Mouse (Mus musculus) thymus, adult 2 months (tissue): Measurements from ENCODE around the gene Hoxc9. TPM values are rescaled to one million over a fixed set of nuclear protein-coding genes. Genes with fewer than 3 reads are reported as not detected.

ENCODE experiments used
- DNase-seq: peaks from one replicate; pipeline ENCODE4 v3.0.0; 2021
- H3K27ac ChIP-seq: fragments of 200-500 bp; 2 replicates; pipeline ENCODE4 v1.5.1; 2012; ENCODE audit warnings: low read length, control low read depth; ENCODE audit not compliant: control insufficient read depth, insufficient read depth
- H3K27me3 ChIP-seq: fragments of 200-500 bp; 2 replicates; pipeline ENCODE4 v1.6.1; 2012; ENCODE audit warnings: mild to moderate bottlenecking, low read length, moderate library complexity, mixed read lengths; ENCODE audit not compliant: control insufficient read depth, insufficient read depth
- H3K36me3 ChIP-seq: fragments of 200-500 bp; 2 replicates; pipeline ENCODE4 v1.6.1; 2012; ENCODE audit warnings: mild to moderate bottlenecking, low read length, moderate library complexity; ENCODE audit not compliant: control insufficient read depth, insufficient read depth
- H3K4me1 ChIP-seq: fragments of 200-500 bp; replicated peaks from 2 replicates; pipeline ENCODE4 v1.6.1; 2012; ENCODE audit warnings: low read length; ENCODE audit not compliant: control insufficient read depth, insufficient read depth
- H3K4me3 ChIP-seq: fragments of 200-500 bp; 2 replicates; pipeline ENCODE4 v1.5.1; 2012; ENCODE audit warnings: mild to moderate bottlenecking, low read length, control low read depth, moderate library complexity; ENCODE audit not compliant: control insufficient read depth, insufficient read depth
- CTCF ChIP-seq: fragments of 200-500 bp; IDR thresholded peaks from 2 replicates; pipeline ENCODE4 v1.5.1; 2012; ENCODE audit warnings: mild to moderate bottlenecking, control low read depth, low read length, moderate library complexity, borderline replicate concordance; ENCODE audit not compliant: control insufficient read depth, poor library complexity, insufficient read depth; ENCODE audit errors: extremely low read depth
- POLR2A ChIP-seq: fragments of 200-500 bp; IDR thresholded peaks from 2 replicates; pipeline ENCODE4 v1.6.1; 2012; ENCODE audit warnings: mild to moderate bottlenecking, low read length, control low read depth, moderate library complexity; ENCODE audit not compliant: control insufficient read depth, poor library complexity, insufficient read depth; ENCODE audit errors: extremely low read depth
- WGBS: fragments of 180-500 bp; shearing (Covaris S2); methylation state at CpG from one replicate; pipeline ENCODE4 v1.1.7; 2018; 5-methylcytosine and 5-hydroxymethylcytosine counted together
- polyA plus RNA-seq: library from polyadenylated mRNA; depleted of rRNA; stranded (reverse); fragments of >200 nt; gene quantifications from 2 replicates; pipeline ENCODE4 v1.2.3, GENCODE M21; 2012

Gene Hoxc9
- polyA plus RNA-seq, 1 experiment, result 0.05 TPM

GRCm38 (mm10) chr15:102937036-102937666, 39.1 kb upstream of the Hoxc9 start:
- no peak for DNase-seq
- Histone ChIP-seq H3K4me3 (no peak overlapping the region), H3K27ac (no peak overlapping the region), H3K36me3 (no peaks in the 10 kb centered on the region), H3K27me3 (peaks cover 39% of the 10 kb centered on the region), H3K4me1 (no peaks in the 10 kb centered on the region)
- 11% methylated on average over 50 of the region's 50 CpGs for WGBS
- no peak for TF ChIP-seq CTCF
- no peak for TF ChIP-seq POLR2A

- 13% methylated on average over 34 of the region's 34 CpGs for WGBS
- peaks cover 52% of the 10 kb centered on the region for H3K27me3 ChIP-seq
- no peak overlapping the region for H3K27ac ChIP-seq
- H3K36me3 ChIP-seq, result no peaks in the 10 kb centered on the region
- no peak overlapping the region for H3K4me3 ChIP-seq
- no peak for DNase-seq
- TF ChIP-seq POLR2A (no peak), CTCF (no peak)
- H3K4me1 ChIP-seq, result no peaks in the 10 kb centered on the region
Observed at GRCm38 (mm10) chr15:102939256-102940155, 36.7 kb upstream of the Hoxc9 start.

GRCm38 (mm10) chr15:102942739-102943467, 33.3 kb upstream of the Hoxc9 start:
- TF ChIP-seq POLR2A, result no peak
- no peak for TF ChIP-seq CTCF
- H3K27ac ChIP-seq, result no peak overlapping the region
- peaks cover 43% of the 10 kb centered on the region for H3K27me3 ChIP-seq
- no peaks in the 10 kb centered on the region for H3K4me1 ChIP-seq
- H3K4me3 ChIP-seq, result no peak overlapping the region
- no peaks in the 10 kb centered on the region for H3K36me3 ChIP-seq
- no peak for DNase-seq
- 4% methylated on average over 51 of the region's 53 CpGs for WGBS

GRCm38 (mm10) chr15:102943468-102943813, 32.8 kb upstream of the Hoxc9 start:
- TF ChIP-seq CTCF (no peak), POLR2A (no peak)
- Histone ChIP-seq H3K27me3 (peaks cover 39% of the 10 kb centered on the region), H3K27ac (no peak overlapping the region), H3K4me1 (no peaks in the 10 kb centered on the region), H3K36me3 (no peaks in the 10 kb centered on the region), H3K4me3 (no peak overlapping the region)
- no peak for DNase-seq
- WGBS, result 15% methylated on average over 5 of the region's 5 CpGs

- DNase-seq, result no peak
- H3K36me3 ChIP-seq, result no peaks in the 10 kb centered on the region
- H3K27me3 ChIP-seq, result peaks cover 39% of the 10 kb centered on the region
- WGBS, result 12% methylated on average over 22 of the region's 22 CpGs
- H3K4me1 ChIP-seq, result no peaks in the 10 kb centered on the region
- no peak overlapping the region for H3K27ac ChIP-seq
- TF ChIP-seq POLR2A (no peak), CTCF (no peak)
- no peak overlapping the region for H3K4me3 ChIP-seq
Observed at GRCm38 (mm10) chr15:102945185-102946077, 30.8 kb upstream of the Hoxc9 start.

GRCm38 (mm10) chr15:102947276-102947675, 29.0 kb upstream of the Hoxc9 start:
- WGBS, result 15% methylated on average over 9 of the region's 9 CpGs
- Histone ChIP-seq H3K36me3 (no peaks in the 10 kb centered on the region), H3K27me3 (peaks cover 46% of the 10 kb centered on the region), H3K4me3 (no peak overlapping the region), H3K4me1 (no peaks in the 10 kb centered on the region), H3K27ac (no peak overlapping the region)
- TF ChIP-seq CTCF (no peak), POLR2A (no peak)
- DNase-seq, result no peak
